Comparison of ENCODE assay signal across 27 mouse cellular contexts in genomic region chr4:71585880-71586279, GRCm38 (mm10).
DNase-seq lines count a peak whose midpoint lies in the region; ATAC-seq lines count a peak whose summit lies in the region.
"Had no signal": no experiment of that assay in that cellular context is flagged by ENCODE, and none has a peak within 500 bp of the region (broad histone marks: within the 10 kb centered on the region; RNA-seq: fewer than 3 reads in every experiment).

No protein-coding gene starts in this region.

- H3K4me2 ChIP-seq in hindbrain, embryonic 12.5 days (replicated peaks), result no peak overlapping the region
- H3K4me2 ChIP-seq in midbrain, embryonic 12.5 days (replicated peaks), result no peak overlapping the region
- H3K4me2 ChIP-seq in midbrain, embryonic 15.5 days, result no peak overlapping the region
- H3K4me2 ChIP-seq: heart, embryonic 12.5 days; liver, embryonic 15.5 days had no signal

- H3K9ac ChIP-seq in hindbrain, embryonic 12.5 days, result no peak overlapping the region
- no peak overlapping the region for H3K9ac ChIP-seq in midbrain, embryonic 12.5 days (replicated peaks)
- no peak overlapping the region for H3K9ac ChIP-seq in midbrain, embryonic 15.5 days
- H3K9ac ChIP-seq: heart, embryonic 12.5 days; liver, embryonic 15.5 days had no signal

- H3K27me3 ChIP-seq in hindbrain, embryonic 12.5 days, result no peaks in the 10 kb centered on the region
- H3K27me3 ChIP-seq in hindbrain, embryonic 10.5 days (ENCODE audit: insufficient read depth, poor library complexity, severe bottlenecking), result no peaks in the 10 kb centered on the region
- H3K27me3 ChIP-seq in midbrain, embryonic 12.5 days, result no peaks in the 10 kb centered on the region
- H3K27me3 ChIP-seq in midbrain, embryonic 15.5 days (replicated peaks), result no peaks in the 10 kb centered on the region
- H3K27me3 ChIP-seq: heart, embryonic 12.5 days; liver, embryonic 15.5 days had no signal

- ATAC-seq in hindbrain, embryonic 12.5 days (ENCODE audit: low FRiP score), result peak; percentile 56; the same call in 1 of the 2 replicates
- ATAC-seq in midbrain, embryonic 12.5 days (ENCODE audit: low FRiP score, low read depth), result peak; percentile 41
- ATAC-seq in midbrain, embryonic 15.5 days (replicated peaks), result no peak
- ATAC-seq: CD4-positive, CD25-positive, alpha-beta regulatory T cell, adult 4 months; forebrain, embryonic 14.5 days; inflammation-experienced regulatory T-cells, adult 6 months had no signal

- DNase-seq in hindbrain, embryonic 10.5 days (ENCODE audit: low spot score), result no peak
- DNase-seq in retina, embryonic 14.5 days (ENCODE audit: low spot score), result peak; percentile 2
- no peak for DNase-seq in retina, postnatal 1 day
- no peak for DNase-seq in left cerebral cortex, adult 9 months (ENCODE audit: low spot score in 2 of 2)
- DNase-seq: adrenal gland, postnatal 25 days; cerebellum, adult 2 months; cerebellum, postnatal 14 days; heart, adult 2 months; heart, postnatal 4 days; kidney, adult 11 months; kidney, postnatal 14 days; layer of hippocampus, adult 9-11 months; lung, postnatal 36 days; right cerebral cortex, postnatal 4 days; thymus, adult 2 months; thymus, postnatal 36 days had no signal

- H3K27ac ChIP-seq in hindbrain, embryonic 12.5 days, result no peak overlapping the region
- no peak overlapping the region for H3K27ac ChIP-seq in hindbrain, embryonic 10.5 days
- no peak overlapping the region for H3K27ac ChIP-seq in midbrain, embryonic 12.5 days (replicated peaks)
- no peak overlapping the region for H3K27ac ChIP-seq in midbrain, embryonic 15.5 days
- H3K27ac ChIP-seq: heart, adult 2 months; liver, embryonic 15.5 days; stomach, postnatal 0 days had no signal

- no peak overlapping the region for H3K4me3 ChIP-seq in hindbrain, embryonic 12.5 days
- no peak overlapping the region for H3K4me3 ChIP-seq in hindbrain, embryonic 10.5 days
- H3K4me3 ChIP-seq in midbrain, embryonic 12.5 days, result no peak overlapping the region
- no peak overlapping the region for H3K4me3 ChIP-seq in midbrain, embryonic 15.5 days
- H3K4me3 ChIP-seq: erythroblast, embryonic 14.5 days; heart, adult 2 months; heart, embryonic 12.5 days; liver, embryonic 15.5 days; myocyte had no signal

- WGBS in hindbrain, embryonic 12.5 days, result 88% methylated on average over 2 of the region's 2 CpGs
- 90% methylated on average over 2 of the region's 2 CpGs for WGBS in hindbrain, embryonic 10.5 days
- WGBS in midbrain, embryonic 12.5 days, result 79% methylated on average over 2 of the region's 2 CpGs
- WGBS in midbrain, embryonic 15.5 days, result 84% methylated on average over 2 of the region's 2 CpGs

- H3K9me3 ChIP-seq in hindbrain, embryonic 12.5 days (replicated peaks), result no peaks in the 10 kb centered on the region
- H3K9me3 ChIP-seq in hindbrain, embryonic 10.5 days, result no peaks in the 10 kb centered on the region
- no peaks in the 10 kb centered on the region for H3K9me3 ChIP-seq in midbrain, embryonic 12.5 days
- no peaks in the 10 kb centered on the region for H3K9me3 ChIP-seq in midbrain, embryonic 15.5 days
- H3K9me3 ChIP-seq: heart, embryonic 12.5 days; liver, embryonic 15.5 days had no signal

- no peaks in the 10 kb centered on the region for H3K4me1 ChIP-seq in hindbrain, embryonic 12.5 days
- H3K4me1 ChIP-seq in hindbrain, embryonic 10.5 days (replicated peaks), result no peaks in the 10 kb centered on the region
- H3K4me1 ChIP-seq in midbrain, embryonic 12.5 days, result no peaks in the 10 kb centered on the region
- H3K4me1 ChIP-seq in midbrain, embryonic 15.5 days, result no peaks in the 10 kb centered on the region
- H3K4me1 ChIP-seq: heart, embryonic 12.5 days; liver, embryonic 15.5 days had no signal

- H3K36me3 ChIP-seq in hindbrain, embryonic 12.5 days, result no peaks in the 10 kb centered on the region
- H3K36me3 ChIP-seq in hindbrain, embryonic 10.5 days, result no peaks in the 10 kb centered on the region
- no peaks in the 10 kb centered on the region for H3K36me3 ChIP-seq in midbrain, embryonic 12.5 days
- H3K36me3 ChIP-seq in midbrain, embryonic 15.5 days (replicated peaks), result no peaks in the 10 kb centered on the region
- H3K36me3 ChIP-seq: heart, embryonic 12.5 days; liver, embryonic 15.5 days had no signal
